Mouse (Mus musculus): ENCODE measurements at regions not wholly inside any gene's neighbourhood (a gene's known extent, or its start where the extent isn't known, plus 50 kb on each side); places are given as distances from the start of the nearest gene placed in this dataset.

- TF ChIP-seq CTCF (IDR thresholded peaks at IDR 0.05; ENCODE audit: low read depth, low read length), result no peak
- no peak for TF ChIP-seq POLR2A (IDR thresholded peaks at IDR 0.05; ENCODE audit: borderline replicate concordance, low read depth, low read length)
Measured at GRCm38 (mm10) chr10:87718491-87718890, 139.6 kb upstream of the Igf1 start.
